Mouse (Mus musculus) cerebellum, adult (tissue): ENCODE results near the gene Spata13.

Experiments
- ATAC-seq: cut with Nextera tagmentation; 2 replicates; pipeline ENCODE4 v1.9.2; 2017; ENCODE audit warnings: mild to moderate bottlenecking, moderate library complexity, mixed read lengths; ENCODE audit not compliant: insufficient number of reproducible peaks, low FRiP score, low TSS enrichment

Gene Spata13

DNA sequence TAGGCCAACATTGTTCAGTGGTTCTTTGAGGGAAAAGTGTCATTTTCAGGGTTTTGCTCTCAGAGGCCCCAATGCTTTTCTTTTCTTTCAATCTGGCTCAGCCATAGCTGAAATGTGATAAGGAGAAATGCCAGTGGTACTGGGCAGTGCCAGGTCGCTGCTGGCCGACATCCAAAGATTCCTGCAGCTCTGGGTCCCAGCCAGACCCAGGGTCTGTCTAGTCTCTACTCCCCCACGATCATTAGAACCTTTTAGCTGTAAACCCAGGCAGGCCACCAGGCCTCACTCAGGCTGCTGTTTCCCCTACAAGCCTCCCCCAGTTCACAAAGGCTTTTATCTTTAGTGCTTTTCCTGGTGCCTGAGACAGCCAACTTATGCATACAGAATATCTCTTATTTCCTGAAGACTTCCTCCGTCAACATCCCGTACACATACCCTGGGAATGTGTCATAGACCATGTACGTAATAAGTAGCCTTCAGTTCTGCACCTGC is 107.7 kb downstream of the Spata13 start:
- 0 out of 2 replicates have a peak, but pooled peaks have one; percentile 19 for ATAC-seq

DNA sequence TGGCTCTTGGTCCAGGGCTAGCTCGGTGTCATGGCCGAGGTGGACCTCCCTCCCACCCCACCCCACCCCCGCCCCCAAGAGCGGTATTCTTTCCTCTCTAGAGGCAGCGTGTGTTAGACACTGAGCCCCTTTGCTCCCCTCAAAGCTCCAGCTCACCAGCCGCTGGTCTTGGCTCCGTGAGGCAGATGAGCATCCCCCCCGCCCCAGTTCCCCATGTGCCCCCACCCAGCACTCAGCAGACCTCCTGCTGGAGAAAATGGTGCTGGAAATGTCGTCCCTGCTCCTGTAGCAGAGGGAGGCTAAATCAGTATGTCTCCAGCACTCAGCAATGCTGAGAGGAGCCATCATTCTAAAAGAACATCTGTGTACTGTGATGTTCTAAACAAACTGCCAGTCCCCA is 109.9 kb downstream of the Spata13 start:
- ATAC-seq: no peak

DNA sequence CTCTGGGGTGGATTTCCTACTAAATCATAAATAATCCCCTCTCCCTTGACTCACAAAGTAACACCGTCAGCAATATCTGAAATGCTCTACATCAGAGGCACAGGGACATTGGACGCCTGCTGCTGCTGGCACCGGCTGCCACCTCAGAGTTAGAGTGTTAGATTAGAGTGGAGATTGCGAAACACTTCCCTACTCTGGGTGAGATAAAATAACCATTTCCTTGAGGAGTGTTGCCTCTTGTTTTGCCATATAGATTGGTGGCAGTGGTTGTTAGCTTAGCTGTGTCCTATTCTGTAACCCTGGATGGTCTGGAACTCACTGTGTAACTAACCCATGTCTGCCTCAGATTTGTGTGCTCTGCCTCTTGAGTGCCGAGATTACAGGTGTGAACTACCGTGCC is 111.4 kb downstream of the Spata13 start:
- no peak for ATAC-seq

DNA sequence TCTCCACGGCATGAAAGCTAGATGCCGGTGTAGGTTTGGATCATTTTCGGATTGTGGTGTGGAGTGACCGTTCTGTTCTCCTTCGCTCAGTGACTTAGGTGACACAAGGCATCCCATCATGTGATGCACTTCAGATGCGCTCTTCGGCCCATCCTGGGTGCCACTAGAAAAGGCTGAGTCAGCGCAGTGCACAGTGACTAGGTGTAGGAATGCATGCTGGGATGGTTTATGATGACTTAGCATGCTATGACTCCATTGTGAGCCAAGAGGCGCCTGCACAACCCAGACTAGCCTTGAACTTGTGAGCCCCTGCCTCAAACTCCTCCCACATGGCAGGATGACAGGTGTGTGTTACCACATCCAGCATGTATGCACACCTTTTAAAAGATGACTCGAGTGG is 112.3 kb downstream of the Spata13 start:
- ATAC-seq: no peak

DNA sequence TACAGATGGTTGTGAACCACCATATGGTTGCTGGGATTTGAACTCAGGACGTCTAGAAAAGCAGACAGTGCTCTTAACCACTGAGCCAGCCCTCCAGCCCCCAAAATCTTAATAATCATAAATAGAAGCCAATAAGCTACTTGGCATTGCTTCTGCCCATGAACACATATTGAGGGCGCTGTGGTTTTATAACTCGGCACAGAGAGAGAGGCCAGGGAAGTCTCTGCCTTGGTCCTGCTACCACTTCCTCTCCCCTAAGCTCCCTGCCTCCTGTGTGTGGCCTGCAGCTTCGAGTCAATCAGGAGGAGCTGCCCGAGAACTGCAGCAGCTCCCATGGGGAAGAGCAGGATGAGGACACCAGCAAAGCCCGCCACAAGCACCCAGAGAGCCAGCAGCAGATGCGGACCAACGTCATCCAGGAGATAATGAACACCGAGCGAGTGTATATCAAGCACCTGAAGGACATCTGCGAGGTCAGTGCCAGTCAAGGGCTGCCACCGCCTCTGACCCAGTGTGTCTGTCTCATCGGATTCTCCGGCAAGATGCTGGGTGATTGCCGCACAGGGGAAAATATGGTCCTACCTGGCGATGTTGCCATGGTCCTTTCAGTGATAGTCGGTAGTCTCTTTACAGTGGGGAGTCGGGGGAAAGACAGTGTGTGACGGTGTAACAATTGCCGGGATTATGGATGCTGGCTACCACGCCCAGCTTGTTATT is 113.5 kb downstream of the Spata13 start:
- no peak for ATAC-seq

DNA sequence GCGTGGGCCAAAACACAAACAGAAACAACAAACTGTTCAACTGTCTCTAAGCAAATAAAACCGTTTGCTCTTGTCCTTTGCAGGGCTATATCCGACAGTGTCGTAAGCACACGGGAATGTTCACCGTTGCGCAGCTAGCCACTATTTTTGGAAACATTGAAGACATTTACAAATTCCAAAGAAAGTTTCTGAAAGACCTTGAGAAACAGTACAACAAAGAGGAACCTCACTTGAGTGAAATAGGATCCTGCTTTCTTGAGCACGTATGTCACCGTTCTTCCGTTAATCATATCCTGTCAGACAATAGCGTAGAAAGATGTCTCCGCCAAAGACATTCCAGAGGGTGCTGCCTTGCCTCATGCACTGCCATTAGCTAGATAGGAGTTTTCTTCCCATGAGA is 116.1 kb downstream of the Spata13 start:
- ATAC-seq: no peak

DNA sequence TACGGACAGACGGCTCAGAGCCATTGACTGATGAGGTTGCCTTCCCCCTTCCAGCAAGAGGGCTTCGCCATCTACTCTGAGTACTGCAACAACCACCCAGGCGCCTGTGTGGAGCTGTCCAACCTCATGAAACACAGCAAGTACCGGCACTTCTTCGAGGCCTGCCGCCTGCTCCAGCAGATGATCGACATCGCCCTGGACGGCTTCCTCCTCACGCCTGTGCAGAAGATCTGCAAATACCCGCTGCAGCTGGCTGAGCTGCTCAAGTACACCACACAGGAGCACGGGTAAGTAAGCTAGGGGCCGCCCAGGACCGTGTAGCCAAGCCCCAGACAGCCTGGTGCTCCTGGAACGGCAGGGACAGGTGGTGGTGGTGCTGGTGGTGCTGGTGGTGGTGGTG is 117.8 kb downstream of the Spata13 start:
- ATAC-seq: no peak

DNA sequence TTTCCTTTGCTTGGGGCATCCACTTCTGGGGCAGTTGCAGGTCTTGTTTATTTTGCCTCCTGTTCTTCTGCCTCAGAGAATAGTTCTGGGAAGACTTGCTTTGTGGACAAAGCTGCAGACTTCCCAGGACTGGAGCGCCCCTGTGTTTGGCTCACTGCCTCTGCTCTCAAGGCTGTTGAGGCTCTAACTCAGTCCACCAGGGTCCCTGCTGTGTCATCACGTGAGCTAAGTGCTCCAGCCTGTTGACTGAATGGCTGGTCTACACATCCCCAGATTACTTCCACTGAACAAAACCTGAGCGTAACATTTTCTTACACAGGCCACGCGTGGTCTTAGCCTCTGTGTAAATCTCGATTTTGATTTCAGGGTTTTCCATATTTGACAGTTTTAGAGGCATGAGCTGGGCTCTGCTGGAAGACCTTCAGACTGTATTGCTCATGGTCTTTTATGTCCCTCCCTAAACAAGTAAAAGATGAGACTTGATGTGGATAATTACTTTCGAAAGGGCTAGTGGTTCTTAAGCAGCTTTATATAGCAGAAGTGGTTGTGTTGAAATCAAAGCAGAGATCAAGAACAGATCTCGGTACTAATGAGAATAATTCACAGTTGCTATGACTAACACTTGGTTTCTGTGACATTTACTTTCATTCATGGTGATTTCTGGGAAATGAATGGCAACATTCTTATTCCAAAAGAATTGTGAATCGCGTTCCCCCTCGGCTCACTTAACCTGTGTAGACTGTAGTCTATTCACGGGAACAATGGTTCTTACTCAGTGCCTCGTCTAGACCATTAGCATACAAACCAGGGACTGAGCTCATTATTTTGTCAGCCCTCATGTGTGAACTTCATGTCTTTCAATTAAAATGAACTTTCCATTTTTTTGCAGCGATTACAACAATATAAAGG is 119.3 kb downstream of the Spata13 start:
- ATAC-seq: no peak

DNA sequence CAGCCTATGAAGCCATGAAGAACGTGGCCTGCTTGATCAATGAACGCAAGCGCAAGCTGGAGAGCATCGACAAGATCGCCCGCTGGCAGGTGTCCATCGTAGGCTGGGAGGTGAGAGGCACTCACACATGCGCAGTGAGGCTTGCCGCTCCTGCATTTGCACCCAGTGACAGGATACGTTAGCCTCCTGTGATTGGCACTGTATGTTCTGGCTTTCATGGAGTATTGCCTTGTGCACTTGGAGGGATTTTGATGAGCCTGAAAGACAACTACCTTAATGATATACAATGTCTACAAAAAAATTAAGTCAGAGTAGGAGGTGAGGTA is 120.0 kb downstream of the Spata13 start:
- no peak for ATAC-seq

DNA sequence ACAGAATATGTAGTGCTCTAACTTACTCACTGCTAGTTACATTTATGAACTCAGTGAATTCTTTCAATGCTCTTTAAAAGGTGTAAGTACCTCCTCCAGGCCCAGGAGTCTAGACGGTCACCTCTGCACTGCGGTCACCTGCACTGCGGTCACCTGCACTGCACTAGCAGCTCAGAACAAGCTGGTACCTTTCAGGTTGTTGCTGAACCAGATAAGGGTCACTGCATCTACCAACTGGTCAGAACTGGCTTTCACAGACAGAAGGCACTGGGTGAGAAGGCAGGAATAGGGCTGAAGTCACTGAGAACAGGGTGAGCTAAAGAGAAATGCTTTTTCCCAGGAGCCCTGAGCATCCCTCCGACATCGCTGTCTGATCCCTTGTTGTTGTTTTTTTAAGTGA is 120.9 kb downstream of the Spata13 start:
- ATAC-seq: no peak

DNA sequence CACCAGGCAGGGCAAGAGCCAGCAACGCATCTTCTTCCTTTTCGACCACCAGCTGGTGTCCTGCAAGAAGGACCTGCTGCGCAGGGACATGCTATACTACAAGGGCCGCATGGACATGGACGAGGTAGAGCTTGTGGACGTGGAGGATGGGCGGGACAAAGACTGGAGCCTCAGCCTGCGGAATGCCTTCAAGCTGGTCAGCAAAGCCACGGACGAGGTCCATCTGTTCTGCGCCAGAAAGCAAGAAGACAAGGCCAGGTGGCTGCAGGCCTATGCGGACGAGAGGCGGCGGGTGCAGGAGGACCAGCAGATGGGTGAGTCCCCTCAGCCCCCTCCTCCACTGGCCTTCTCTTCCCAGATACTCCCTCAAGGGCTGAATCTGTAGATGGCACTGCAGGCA is 122.5 kb downstream of the Spata13 start:
- peak; percentile 82 for ATAC-seq

DNA sequence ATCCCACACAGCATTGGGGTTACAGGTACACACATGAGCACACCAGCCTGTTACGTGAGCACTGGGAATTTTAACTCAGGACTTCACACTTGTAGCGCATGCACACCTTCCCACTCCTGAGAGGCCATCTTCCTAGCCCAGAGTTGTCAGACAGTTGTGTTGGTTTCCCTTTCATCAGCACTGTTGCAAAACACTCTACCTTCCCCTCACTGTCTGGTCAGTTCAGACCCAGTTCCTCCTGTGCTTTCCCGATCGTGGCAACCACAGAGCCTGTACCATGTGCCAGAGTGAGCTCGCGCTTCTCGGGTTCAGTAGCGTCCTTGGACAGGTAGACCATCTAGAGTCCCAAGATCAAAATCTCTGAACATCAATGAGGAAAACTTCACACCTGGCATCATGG is 123.5 kb downstream of the Spata13 start:
- no peak for ATAC-seq

DNA sequence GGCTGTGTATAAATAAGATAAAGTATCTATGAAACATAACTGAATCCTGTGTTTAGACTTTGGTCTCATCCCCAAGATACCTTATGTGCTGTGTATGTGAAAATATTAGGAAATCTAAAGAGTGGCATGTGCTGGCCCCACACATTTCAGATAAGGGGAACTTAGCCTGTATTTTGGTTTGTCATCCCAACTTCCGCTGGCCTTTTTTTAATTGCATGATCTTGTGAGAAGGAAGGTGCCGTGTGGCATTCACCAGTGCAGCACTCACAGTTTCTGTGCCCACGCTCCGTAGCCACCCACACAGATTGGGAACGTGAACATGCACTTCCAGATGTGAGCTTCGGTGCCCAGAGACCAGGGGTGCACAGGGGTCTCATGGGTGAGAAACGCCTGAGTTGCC is 123.9 kb downstream of the Spata13 start:
- no peak for ATAC-seq

DNA sequence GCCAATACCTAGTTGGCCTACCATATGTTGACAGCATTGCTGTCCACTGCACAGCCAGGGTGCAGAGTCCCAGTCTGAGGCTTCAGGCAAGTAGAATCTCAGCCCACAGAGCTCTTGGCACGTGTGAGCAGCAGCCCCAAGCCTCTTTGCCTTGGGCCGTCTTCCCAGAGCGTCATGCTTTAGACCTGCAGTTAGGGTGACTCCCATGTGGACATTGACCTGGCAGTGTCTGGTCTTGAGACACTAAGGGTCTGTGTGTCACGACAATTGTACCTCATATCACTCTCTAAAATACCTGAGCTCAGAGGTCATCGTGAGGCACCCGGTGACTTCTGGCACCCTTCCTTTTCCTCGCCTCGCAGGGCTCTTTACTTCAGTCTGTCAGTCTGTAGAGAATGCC is 125.3 kb downstream of the Spata13 start:
- no peak for ATAC-seq

DNA sequence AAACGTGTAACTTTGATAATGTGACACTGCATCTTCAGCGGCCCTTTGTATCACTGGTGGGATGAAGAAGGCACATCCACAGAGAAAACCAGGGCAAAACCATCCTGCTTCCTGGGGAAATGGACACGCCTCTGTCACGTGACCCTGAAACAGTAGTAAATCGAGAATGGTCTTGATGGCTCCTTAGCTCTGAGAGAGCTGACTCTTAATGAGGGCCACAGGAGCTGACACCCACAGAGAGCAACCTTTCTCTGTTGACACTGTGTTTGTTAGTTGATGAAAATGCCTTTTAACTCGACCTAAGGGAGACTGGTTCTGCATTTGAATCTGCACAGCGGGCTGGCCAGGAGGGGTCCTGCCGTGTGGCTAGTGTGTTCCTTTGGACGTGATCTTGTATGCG is 128.0 kb downstream of the Spata13 start:
- ATAC-seq: no peak

DNA sequence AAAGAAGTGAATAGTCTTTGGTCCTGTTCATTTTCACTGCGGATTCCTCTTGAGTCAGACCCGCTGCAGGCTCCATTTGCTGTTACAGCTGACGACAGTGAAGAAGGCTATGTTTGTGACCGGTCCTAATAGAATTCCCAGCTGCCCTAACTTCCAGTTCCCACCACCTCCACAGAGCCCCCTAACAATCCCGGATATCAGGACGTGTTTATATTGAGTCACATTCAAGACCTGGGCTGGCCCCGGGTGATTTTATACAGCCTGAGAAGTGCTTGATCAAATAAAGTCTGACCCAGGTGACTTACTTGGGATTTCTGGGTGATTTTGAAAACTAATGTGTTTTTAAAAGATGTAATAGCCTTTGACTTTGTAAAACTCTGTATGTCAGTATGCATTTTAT is 129.0 kb downstream of the Spata13 start:
- no peak for ATAC-seq

DNA sequence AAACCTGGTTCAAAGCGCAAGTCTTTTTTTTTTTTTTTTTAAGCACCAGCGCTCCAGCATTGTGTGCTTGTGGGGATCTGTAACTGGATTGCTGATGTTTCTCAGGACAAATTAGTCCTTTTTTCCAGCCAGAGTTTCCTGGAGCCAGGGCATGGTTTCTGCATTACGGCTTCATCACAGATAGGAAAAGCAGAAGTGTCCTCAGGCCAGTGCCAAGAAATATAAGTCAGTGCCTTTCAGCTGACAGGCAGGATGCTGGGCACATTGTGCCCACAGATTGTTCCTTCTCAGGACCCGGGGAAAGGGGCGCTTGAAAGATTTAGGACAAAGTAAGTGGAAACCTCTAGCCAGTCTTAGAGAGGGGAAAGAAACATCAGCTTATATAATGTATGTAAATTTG is 129.9 kb downstream of the Spata13 start:
- ATAC-seq: no peak

DNA sequence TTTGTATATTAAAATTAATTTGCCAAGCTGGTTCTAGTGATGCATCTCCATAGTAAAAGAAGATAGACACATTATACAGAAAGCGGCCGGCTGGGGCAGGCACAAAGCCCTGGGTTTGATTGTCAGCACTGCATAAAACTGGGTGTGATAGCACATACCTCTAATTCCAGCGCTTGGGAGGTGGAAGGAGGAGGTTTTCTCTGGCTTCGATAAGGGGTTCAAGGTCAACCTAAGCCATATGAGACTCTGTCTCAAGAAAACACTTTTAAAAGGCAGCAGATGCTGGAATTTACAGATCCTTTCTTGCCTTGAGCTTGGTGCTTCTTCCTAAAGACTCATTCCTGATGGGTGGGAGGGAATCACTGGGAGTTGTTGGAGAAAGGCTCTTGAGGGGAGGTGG is 130.7 kb downstream of the Spata13 start:
- no peak for ATAC-seq

DNA sequence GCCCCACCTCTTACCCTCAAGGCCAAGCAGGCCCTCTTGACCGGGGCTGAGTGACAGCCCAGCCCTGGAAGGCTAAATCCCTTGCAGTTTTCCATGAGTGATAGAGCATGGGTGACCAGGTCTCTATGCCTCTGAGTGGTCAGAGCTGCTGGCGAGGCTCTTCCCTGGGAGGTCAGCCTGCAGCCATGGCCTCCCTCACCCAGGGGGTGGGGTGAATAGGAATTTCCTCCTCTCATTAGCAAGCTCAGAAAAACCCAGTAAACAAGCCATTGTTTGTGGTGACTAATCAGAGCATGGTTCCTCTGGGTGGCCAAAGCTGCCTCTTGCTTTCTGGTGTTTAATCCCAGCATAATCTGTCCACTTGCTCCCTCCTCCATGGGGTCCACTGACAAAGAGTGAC is 131.2 kb downstream of the Spata13 start:
- no peak for ATAC-seq

DNA sequence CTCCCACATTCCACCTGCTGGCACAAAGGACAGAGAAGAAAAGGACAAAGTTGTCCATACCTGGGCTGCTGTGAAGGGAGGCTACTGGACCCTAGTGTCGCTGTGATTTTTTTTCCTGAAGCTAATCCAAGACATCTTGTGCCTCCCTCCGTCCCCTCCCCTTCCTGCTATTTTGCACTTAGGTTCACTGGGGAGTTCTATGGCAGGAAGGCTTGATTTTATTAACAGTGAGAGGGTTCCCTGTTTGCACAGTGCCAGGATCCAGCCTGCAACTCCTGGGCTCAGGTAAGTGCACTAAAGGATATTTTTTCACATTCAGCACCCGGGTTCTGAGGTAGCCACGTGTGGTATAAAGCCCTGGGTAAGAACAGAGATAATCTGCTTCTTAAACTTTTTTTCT is 134.1 kb downstream of the Spata13 start, which contains the start of gene C1qtnf9:
Gene C1qtnf9, plus strand, starts transcription at position 251 of the 400 bp plus-strand sequence.
- no peak for ATAC-seq

DNA sequence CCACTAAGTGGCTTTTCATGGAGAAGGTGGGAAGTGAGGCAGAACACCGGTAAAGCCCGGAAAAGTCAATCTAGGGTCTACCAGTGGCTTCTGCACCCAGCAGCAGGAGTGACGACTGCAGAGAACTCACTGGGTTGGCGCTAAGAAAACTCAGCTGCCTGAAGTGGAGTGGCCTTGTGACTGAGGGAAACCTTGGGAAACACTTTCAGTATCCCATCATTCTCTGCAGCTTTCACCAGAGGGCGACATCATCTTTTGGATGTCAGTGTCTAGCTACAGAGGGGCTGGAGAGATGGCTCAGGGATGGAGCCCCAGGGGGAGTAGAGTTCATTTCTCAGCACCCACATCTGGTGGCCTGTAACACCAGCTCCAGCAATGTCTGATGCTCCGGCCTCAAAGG is 135.5 kb downstream of the Spata13 start:
- no peak for ATAC-seq

DNA sequence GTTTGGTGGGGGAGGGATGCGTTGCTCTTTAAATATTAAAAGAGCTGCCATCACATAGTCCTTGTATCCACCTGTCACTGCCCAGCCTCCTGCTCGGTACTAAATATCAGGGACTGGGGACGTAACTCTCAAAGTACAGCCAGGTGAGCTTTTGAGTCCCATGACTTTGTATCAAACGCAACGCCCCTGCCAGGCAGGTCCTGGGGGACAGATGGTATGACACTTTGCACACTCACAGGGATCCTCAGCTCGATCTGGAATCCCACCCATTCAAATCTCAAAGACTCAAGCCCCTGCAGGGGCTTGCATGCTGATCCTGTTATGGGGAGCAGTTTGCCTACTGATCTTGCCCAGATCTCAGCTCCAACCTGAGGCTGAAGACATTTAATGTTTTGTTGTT is 136.8 kb downstream of the Spata13 start:
- no peak for ATAC-seq
